Mouse (Mus musculus) layer of hippocampus, adult 2 months (tissue): ENCODE data around the gene Wwc1. TPM values are rescaled to one million over a fixed set of nuclear protein-coding genes. Genes with fewer than 3 reads are reported as not detected.

Source experiments
- DNase-seq, 2 experiments: peaks; one replicate each; pipeline ENCODE4 v3.0.0; 2022; ENCODE audit warnings: low spot score in 2 of 2
- H3K27ac ChIP-seq: fragments of 200-600 bp; 2 replicates; pipeline ENCODE4 v1.8.1; 2022
- H3K4me3 ChIP-seq: fragments of 200-600 bp; 2 replicates; pipeline ENCODE4 v1.8.1; 2022; ENCODE audit warnings: mild to moderate bottlenecking
- CTCF ChIP-seq: fragments of 200-600 bp; conservative IDR thresholded peaks from 2 replicates; pipeline ENCODE4 v1.8.1; 2022; ENCODE audit warnings: antibody characterized with exemption, mild to moderate bottlenecking, moderate library complexity
- total RNA-seq, 2 experiments: library from RNA; stranded (reverse); gene quantifications; 2 replicates each; pipeline ENCODE4 v1.2.3; 2021

Gene Wwc1
- total RNA-seq, 2 experiments from 2014 or later = 99.6 to 107 TPM

DNA sequence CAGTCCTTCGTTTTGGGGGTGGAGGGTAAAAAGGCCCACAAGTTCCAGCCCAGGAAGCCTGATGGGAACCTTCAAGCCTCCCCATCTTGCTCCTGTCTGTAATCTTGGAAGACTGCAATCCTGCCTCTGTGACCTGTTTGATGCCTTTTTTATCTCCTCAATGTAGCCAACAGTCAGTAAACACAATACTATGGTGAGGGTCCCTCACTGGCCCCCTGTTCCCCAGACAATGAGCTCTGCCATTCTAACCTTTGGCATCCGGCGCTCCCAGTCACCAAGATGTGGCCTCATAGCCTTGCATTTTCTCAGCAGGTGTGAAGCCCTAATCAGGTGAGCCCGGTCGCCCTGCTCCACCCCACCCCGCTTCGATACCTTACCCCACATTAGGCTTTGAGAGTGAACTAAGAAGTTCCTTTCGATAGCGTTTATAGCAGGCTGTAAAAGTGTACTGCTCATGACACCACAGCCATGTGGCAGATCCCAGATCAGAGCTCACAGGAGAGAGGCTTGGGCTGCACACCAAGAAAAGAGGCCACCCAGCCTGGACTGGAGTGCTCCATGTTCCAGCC, 16.3 kb downstream of the Wwc1 start:
- Histone ChIP-seq H3K27ac (no peak overlapping the region), H3K4me3 (no peak overlapping the region)
- DNase-seq = no peak
- TF ChIP-seq CTCF = no peak

DNA sequence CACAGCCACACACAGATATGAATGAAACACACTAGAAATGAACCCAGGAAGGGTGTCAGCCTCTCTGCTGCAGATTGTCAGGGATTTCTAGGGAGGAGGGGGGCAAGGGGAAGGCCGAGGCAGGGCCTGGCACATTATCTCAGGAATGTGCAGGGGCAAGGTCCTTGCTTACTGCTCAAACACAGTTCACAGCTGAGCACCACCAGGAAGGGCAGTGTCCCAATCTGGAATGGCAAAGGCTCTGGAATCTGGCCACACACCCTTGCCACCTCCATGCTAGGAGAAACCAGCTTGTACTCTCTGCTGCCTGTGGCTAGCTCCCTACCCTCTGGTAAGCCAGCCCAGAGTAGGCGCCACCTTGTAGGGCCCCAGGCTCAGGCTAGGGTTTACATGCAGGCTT, 16.8 kb downstream of the Wwc1 start:
- no peak for DNase-seq
- no peak for TF ChIP-seq CTCF
- no peak overlapping the region for H3K4me3 ChIP-seq
- no peak overlapping the region for H3K27ac ChIP-seq

DNA sequence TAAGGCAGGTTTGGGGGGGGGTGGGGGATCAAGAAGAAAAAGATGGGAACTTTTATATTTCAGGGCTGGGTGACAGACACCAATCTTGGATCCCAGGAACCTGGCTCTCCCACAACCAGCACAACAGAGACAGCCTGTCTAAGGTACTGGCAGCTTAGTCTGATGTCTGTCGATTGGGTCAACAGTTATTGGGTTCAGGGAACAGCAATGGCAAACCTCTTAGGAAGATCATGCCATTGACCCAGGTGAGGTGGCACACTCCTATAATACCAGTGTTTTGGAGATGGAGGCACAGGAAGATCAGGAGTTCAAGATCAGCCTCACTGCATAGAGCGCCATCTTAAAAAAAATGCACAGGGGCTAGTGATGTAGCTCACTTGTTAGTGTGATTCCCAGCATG, 17.9 kb downstream of the Wwc1 start:
- no peak for DNase-seq
- H3K4me3 ChIP-seq = no peak overlapping the region
- no peak for TF ChIP-seq CTCF
- H3K27ac ChIP-seq = no peak overlapping the region

DNA sequence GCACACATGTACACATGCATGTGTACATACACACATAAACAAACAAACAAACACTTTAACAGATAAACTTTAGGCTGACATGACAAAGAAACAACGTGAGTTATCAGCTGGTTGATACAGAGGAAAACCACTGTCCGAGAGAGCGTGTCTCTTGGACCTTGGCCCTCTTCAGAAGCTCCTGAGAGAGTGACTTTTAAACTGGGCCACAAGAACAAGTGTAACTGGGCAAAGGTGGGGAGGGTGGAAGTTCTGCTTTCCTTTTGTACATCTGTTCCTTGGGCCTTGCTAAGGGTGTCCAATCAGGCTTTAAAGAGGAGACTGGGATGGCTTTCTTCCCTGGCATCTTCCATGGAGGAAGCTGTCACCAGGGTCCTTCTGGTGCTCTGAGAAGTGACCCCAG, 21.1 kb downstream of the Wwc1 start:
- no peak for TF ChIP-seq CTCF
- no peak for DNase-seq
- H3K4me3 ChIP-seq = no peak overlapping the region
- no peak overlapping the region for H3K27ac ChIP-seq

DNA sequence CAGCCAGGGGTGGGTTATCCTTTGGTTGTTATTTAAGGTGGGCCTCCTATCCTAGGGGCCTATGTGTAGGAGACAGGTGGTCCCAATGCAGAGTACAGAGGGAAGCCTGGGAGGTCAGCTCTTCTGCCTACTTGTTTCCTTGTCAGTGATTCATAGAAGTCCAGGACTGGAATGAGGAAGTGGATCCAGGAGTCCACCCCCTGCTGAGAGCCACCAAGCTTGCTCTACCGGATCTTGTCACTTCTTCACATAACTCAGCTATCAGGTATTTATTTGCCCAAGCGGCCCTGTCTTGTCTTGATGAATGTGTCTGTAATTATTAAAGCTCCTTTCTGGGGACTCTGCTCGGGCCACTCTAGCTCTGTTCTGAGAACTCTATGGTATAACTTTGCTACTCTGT, 24.8 kb downstream of the Wwc1 start:
- DNase-seq = no peak
- no peak for TF ChIP-seq CTCF
- Histone ChIP-seq H3K4me3 (no peak overlapping the region), H3K27ac (no peak overlapping the region)

DNA sequence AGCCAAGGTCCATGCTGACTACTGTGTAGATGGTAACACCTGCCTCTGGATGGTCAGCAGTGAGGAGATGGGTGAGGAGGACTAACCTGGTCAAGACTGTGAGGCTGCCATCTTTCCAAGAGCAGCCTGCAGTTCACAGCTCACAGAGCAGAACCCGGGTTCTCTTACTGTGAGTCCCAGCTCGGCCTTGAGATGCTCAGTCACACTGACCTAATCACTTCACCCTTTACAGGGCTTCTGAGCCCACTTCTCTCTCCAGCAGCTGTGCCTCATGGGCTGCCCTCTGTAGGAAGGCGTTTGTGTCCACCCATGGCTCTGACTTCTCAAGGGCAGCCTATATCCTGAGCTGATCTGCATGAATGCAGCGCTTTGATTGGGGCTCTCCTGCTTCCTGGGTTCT, 27.1 kb downstream of the Wwc1 start:
- no peak overlapping the region for H3K27ac ChIP-seq
- no peak for TF ChIP-seq CTCF
- H3K4me3 ChIP-seq = no peak overlapping the region
- DNase-seq = no peak

DNA sequence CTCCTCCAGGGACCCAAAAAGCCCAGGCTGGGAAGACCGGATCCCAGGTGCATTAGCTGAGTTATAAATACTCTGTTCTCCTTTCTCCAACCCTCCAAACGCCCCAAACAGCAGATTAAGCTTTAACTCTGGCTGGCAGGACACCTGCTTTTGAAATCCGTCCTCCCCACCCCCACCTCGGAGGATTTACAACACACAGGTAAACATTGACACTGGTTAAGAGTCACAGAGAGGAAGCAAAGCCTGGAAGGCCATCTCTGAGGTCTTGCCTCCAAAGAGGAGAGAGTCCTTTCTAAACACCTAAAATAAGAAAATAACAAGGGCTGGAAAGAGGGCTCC, 28.6 kb downstream of the Wwc1 start:
- H3K4me3 ChIP-seq = no peak overlapping the region
- DNase-seq = no peak
- TF ChIP-seq CTCF = no peak
- H3K27ac ChIP-seq = no peak overlapping the region

DNA sequence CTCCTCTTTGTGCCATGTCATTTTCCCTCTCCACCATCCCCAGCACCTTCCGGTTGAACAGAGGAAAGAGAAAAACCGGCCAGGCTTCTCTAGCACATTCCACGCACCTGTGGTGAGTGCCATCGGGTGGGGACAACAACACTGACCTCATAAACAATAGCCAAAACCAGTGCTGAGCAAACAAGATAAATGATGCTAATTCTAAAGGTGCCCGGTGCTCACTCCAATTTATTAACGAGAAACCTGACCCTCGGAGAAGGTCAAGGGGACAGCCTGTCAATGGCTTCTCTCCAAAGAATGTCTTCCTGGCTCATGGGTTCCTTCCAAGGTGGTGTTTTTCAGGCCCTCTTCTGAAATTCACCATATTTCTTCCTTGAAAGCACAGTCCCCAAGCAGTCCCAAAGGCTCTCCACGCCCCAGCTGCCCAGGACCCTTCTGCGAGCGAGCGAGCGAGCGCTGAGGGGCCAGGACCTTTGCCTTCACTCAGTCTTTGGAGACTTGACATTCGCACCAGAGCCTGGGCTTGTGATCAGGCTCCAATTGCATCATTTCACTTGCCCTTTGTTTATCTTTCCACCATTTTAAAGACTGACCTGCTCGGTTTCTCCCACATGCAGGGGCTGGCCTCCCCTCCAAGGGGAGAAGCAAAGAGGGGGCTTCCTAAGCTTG, 29.1 kb downstream of the Wwc1 start:
- no peak for DNase-seq
- Histone ChIP-seq H3K27ac (no peak overlapping the region), H3K4me3 (no peak overlapping the region)
- TF ChIP-seq CTCF = no peak

DNA sequence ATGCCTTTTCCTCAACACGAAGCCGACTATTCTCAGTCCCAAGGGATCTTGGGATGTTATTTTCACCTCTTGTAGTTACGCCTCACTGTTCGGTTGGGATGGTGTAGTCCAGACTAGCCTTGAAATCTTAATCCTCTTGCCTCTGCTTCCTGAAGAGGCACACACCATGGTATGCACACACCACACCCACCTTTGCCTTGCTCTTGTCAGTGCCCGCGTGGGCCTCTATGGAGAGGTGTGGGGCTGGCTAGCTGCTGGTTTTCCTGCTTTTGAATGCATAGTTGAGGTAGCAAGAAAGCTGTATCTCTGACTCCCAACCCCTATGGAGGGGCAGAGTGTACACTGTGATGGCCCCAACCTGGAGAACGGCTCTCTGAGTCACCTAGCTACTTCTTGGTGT, 29.9 kb downstream of the Wwc1 start:
- Histone ChIP-seq H3K27ac (no peak overlapping the region), H3K4me3 (no peak overlapping the region)
- no peak for DNase-seq
- TF ChIP-seq CTCF = no peak

DNA sequence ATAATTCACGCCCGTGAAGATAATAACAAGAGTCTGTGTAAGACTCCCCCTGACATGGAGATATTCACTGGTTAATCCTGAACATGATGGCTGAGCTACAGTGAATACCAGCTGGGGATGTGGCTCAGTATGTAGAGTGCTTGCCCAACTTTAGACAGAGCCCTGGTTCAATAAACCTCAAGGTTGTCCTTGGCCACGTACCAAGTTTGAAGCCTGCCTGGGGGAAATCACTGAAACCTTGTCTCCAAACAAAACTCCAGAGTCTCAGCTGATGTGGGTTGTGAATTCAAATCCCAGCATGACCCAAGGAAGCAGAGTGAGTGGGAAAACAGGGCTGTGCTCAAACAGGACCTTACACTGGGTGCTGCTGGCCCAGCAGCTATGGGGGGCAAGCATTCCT, 30.3 kb downstream of the Wwc1 start:
- TF ChIP-seq CTCF = no peak

DNA sequence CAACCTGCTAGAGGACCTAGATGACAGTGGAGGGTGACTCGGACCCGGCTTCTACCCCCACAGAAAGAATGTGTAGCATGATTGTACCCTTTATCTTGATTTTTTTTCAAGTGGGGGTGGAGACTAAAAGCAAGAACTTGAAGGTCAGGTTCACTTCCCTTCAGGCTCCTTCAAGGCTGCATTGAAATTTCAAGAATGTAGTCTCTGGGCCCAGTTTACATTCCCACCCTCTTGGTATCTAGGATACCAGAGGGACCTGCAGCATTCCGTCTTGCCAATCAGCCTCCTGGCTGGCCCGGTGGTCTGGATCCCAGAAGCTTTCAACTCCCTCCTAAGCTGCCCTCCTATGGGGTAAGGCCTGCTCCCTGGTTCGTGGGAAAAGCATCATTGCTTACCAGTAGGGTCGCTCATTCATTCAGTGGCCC, 31.9 kb downstream of the Wwc1 start:
- no peak for TF ChIP-seq CTCF
- H3K4me3 ChIP-seq = no peak overlapping the region
- no peak overlapping the region for H3K27ac ChIP-seq
- DNase-seq = no peak

More for the DNA sequence above, 30.3 kb downstream of the Wwc1 start:
- Histone ChIP-seq H3K27ac (no peak overlapping the region), H3K4me3 (no peak overlapping the region)
- DNase-seq = no peak

DNA sequence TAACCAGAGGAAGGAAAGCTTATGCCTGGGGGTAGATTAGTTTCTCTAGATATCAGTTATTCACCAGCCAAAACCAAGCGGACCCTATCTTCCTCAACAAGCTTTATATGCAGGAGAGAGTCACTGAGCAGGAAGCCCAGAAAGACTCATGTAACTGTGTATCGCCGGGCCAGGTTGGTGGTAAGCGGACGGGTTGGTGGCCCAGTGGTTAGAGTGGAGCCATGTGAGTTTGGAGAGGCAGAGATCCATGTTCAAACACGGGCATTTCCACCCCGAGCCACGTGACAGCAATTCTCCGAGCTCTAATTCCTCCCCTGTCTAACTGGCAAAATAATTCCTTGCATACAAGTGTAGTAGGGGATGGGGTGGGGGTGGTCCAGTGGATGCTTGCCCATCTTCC, 32.4 kb downstream of the Wwc1 start:
- no peak for DNase-seq

DNA sequence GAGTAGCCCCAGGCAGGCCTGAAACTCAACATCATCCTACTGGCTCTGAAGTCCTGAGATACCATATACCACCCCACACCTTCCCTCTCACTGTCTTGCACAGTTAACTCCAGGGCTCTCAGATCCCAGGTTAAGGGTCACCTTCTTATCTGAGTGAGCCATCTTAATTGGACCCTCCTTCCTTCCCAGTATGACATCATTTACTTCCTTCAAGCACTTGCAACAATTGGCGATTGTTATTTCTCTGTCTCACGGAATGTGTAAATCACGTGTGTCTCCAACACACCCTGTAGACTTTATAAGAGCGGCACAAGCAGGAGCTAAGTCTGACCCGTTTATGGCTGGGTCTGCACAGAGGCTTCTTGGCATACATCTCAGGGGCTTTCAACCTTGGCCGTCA, 35.1 kb downstream of the Wwc1 start:
- DNase-seq = no peak
- no peak overlapping the region for H3K27ac ChIP-seq
- TF ChIP-seq CTCF = no peak
- no peak overlapping the region for H3K4me3 ChIP-seq

More for the DNA sequence above, 32.4 kb downstream of the Wwc1 start:
- Histone ChIP-seq H3K4me3 (no peak overlapping the region), H3K27ac (no peak overlapping the region)
- no peak for TF ChIP-seq CTCF

DNA sequence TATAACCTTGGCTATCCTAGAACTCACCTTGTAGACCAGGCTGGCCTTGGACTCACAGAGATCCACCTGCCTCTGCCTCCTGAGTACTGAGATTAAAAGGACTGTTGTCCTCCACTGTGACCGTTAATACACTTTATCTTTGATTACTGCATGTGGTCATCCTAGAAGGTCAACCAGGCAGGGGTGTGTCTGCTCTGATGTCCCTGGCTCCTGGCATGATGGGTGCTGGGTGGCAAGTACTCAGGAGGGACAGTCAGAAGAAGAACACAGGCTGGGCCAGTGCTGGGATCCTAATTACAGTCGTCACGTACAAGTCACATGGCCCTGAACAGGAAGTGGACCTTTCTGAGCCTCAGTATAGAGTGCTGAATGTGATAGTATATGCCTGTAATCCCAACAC, 38.7 kb downstream of the Wwc1 start:
- DNase-seq = no peak
- H3K27ac ChIP-seq = peak overlapping the region; percentile 69
- TF ChIP-seq CTCF = no peak
- no peak overlapping the region for H3K4me3 ChIP-seq

DNA sequence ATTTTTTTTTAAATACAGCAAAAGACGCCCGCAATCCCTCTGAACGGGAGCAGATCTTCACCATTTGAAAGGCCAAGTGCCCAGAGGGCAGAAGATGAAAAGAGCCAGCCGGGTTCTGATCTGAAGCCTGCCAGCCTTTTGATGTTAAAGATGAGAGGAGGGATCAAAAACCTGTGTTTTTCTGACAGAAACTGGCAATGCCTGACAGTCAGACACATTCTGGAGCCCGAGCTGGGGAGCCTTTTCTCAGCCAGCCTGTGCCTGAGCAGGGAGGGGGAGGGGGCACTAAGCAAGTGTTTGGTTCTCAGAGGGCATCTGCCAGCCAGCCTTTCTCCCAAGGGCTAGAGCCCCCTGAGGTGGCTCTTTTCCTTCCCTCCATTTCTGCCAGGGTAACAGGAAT, 39.3 kb downstream of the Wwc1 start:
- H3K4me3 ChIP-seq = no peak overlapping the region
- peak; percentile 17 to 48 for DNase-seq
- H3K27ac ChIP-seq = peak overlapping the region; percentile 69
- no peak for TF ChIP-seq CTCF
